Mouse (Mus musculus): ENCODE measurements at regions not wholly inside any gene's neighbourhood (a gene's known extent, or its start where the extent isn't known, plus 50 kb on each side); places are given as distances from the start of the nearest gene placed in this dataset.

DNA sequence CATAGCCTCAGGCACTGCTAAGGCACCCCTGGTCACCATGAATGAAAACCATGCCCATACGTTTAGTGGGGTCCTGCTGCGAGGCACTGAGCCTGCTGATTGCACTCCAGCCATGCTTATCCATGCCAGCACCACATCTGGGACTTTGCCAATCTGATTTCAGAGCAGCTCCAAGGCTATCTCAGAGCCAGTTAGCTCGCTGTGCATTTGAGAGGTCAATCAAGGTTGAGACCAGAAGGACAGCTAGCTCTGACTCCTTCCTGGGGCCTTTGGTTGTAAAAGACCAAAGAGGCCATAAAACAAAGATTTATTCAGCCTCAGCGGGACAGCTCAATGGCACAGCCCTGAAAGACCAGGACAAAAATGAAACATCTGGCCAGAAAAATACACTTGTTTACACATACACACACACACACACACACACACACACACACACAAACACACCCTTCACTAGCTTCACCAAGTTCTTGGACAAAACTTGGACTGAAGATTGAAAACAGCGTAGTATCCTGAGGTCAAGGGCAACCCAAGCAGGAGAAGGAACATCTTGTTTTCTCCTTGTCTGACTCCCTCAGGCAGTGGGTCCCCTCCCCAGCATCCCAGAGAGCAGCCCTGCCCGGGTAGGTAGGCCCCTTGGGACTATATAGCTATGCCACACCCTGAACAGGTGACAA is 201.5 kb upstream of the Dio3 start:
- DNase-seq (ENCODE audit: low spot score) = no peak

GRCm38 (mm10) chr12:110078081-110078505 is 200.8 kb upstream of the Dio3 start:
- DNase-seq (ENCODE audit: low spot score) = no peak

DNA sequence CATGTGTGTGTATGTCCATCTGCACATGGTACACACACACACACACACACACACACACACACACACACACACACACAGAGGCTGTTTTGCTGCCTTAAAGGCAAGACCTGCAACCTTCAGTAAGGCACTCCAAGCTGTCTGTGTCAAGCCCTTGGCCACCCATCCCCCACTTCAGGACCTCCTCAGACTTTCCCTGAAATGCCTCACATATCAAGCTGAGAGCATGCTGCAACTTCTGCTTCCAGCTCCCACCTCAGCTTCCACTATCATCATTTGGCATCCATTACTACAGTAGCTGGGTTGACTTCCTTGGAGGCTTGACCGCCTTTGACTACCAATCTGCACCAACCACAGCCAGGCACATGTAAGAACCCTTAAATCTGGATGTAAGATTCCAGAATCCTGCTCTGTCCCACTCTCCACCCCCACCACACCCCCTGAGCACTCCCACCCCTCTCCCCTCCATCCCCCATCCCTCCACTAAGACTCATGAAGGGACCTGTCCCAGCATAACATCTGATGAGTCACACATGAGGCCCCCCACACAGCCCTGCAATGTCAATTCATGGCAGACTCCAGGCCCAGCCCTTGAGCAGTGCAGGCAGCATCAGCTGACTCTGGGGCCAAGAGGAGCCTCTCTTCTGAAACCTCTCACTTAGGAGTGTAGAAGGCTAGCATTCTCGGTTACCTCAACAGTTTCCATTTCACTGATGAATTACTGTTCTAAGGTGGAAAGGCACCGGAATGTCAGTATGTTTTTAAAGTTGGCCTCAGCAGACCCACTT is 196.8 kb upstream of the Dio3 start:
- DNase-seq (ENCODE audit: low spot score) = no peak

- DNase-seq (ENCODE audit: low spot score) = no peak
These were observed 195.9 kb upstream of the Dio3 start for GRCm38 (mm10) chr12:110082921-110083320.

- no peak for DNase-seq (ENCODE audit: low spot score)
These were observed 195.4 kb upstream of the Dio3 start for GRCm38 (mm10) chr12:110083471-110083870.

- no peak for DNase-seq (ENCODE audit: low spot score)
These were observed 191.9 kb upstream of the Dio3 start for GRCm38 (mm10) chr12:110086921-110087320.

DNA sequence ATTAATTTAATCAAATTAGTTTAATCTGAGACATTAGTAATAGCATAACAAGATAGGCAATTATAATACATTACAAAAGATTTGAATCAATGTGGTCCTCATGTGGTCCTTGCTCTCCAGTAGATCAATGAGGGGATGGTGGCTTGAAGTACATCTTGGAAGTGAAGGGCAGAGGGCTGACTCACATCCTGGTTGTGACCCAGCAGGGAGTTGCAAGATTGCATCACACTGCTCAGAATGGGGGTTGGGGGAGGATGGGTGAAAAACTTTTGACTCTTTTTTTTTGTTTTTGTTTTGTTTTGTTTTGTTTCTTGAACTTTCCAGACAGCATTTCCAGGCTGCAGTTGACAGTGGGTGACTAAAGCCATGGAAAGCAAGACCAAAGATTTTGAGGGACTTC is 191.1 kb upstream of the Dio3 start:
- DNase-seq (ENCODE audit: low spot score) = no peak

- no peak for DNase-seq (ENCODE audit: low spot score)
These were observed 176.7 kb upstream of the Dio3 start for GRCm38 (mm10) chr12:110102186-110102585.

- no peak for DNase-seq (ENCODE audit: low spot score)
These were observed 166.7 kb upstream of the Dio3 start for GRCm38 (mm10) chr12:110112051-110112722.

GRCm38 (mm10) chr12:110112723-110113105 is 166.2 kb upstream of the Dio3 start:
- DNase-seq (ENCODE audit: low spot score) = no peak

DNA sequence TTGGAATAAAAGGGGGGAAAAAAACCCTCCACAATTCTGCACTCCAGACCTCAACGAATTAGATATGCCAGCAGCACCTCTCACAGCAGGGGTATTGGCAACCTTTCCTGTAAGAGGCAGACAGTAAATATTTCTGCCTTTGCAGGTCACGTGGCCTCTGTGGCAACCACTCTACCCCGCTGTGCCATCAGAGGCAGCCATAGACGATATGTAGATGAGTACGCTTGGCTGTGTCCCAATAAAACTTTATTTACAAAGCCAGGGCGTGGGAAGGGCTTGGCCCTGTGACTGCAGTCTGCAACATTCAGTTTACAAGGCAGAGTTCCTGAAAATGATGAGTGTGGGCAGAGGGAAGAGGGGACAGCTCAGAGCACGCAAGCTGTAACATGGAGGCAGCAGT is 158.7 kb upstream of the Dio3 start:
- DNase-seq (ENCODE audit: low spot score) = no peak

- DNase-seq (ENCODE audit: low spot score) = no peak
These were observed 155.9 kb upstream of the Dio3 start for GRCm38 (mm10) chr12:110122976-110123375.

DNA sequence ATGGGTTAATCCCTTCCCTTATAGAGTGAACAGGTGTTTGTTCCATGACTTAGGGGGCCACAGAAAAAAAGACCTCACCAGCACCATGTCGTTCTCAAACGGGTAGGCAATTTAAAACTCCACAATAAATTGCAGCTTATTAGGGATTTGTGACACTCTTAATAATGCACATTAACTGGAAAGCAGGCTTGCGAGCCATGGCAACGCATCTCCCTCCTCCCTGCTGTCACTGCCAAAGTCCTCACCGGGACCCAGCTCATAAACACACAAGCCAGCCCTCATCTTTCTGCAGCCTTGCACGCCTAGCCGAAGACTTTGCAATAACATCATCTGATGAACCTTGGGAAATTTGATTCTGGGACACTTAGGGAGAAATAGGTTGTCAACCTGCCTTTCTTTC is 152.3 kb upstream of the Dio3 start:
- DNase-seq (ENCODE audit: low spot score) = no peak

- DNase-seq (ENCODE audit: low spot score) = no peak
These were observed 133.5 kb upstream of the Dio3 start for GRCm38 (mm10) chr12:110145379-110145778.

- DNase-seq (ENCODE audit: low spot score) = no peak
These were observed 124.5 kb upstream of the Dio3 start for GRCm38 (mm10) chr12:110154225-110154962.

- no peak for DNase-seq (ENCODE audit: low spot score)
These were observed 123.9 kb upstream of the Dio3 start for GRCm38 (mm10) chr12:110154963-110155325.

DNA sequence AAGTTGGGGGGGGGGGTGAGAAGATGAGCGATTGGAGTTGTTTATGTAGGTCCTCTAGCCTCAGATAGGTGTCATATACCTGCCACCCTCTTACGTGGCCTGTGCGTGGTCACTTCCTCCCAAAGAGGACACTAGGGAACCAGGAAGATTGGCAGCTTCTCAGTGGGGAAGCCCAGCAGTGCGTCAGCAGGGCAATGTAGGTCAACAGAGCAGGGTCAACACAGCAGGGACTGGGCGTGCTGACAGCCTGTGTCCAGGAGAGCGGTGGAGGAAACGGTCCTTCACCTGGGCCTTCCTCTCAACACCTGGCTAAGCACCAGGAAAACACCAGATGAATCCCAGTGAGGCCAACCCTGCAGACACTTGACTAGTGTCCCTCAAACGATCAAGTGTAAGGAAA is 122.4 kb upstream of the Dio3 start:
- DNase-seq (ENCODE audit: low spot score) = no peak

DNA sequence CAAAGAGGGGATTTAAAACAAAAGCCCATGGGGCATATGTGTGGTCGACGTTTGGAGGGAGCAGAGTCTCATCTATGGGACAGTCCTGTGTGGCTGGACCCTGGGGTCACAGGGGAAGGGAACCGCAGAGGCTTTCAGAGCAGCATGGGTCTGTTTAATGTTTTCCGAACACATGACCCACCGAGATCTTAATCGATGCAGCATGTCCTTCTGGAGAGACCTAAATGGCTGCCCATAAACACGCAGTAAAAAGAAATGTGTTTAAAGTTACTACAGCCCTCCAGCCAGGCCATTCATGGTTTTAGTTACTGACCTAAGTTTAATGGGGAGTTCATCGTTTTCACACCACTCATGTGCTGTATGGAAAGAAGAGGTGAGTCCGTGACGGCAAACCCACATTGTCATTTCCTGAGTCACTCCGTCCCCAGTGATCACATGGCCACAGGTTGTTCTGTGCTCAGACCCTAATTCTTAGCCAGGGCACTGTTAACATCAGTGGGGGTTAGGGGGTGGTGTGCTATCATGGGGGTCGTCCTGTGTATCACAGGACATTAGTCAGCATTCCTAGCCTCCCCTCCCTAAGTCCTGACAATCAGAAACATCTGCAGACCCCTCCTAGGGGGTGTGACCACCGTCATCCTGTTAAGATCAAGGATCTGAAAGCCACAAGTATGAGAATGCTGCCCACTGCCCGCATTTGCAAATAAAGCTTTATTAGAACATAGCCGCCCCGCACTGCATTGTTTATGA is 120.7 kb upstream of the Dio3 start:
- DNase-seq (ENCODE audit: low spot score) = no peak

- DNase-seq (ENCODE audit: low spot score) = no peak
These were observed 117.6 kb upstream of the Dio3 start for GRCm38 (mm10) chr12:110161306-110161705.

- no peak for DNase-seq (ENCODE audit: low spot score)
These were observed 113.4 kb upstream of the Dio3 start for GRCm38 (mm10) chr12:110165462-110165861.

GRCm38 (mm10) chr12:110168407-110168806 is 110.5 kb upstream of the Dio3 start:
- DNase-seq (ENCODE audit: low spot score) = no peak
